Mouse (Mus musculus): ENCODE results near the gene Sprr2f. TPM values are rescaled to one million over a fixed set of nuclear protein-coding genes. Genes with fewer than 3 reads are reported as not detected.

Gene Sprr2f
- polyA plus RNA-seq (2012; rRNA removed): 72.6 and 147 TPM in 2 replicates

DNA sequence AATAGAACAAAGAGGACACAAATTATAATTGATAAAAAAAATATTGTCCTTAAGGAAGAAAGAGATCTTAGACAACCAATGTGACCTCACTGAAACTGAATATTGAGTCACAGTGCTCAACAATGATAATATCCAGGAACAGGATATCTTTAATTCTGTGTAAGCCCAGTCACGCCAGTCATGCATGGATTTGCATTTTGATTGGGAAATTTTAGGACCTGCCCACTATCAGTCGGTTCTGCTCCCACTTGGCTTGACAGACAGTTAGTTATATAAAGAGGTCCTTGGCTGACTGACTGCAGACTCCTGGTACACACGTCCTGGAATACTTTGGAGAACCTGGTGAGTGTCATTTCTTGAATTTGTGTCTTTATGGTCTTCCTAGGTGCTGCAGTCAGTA, at the start of gene Sprr2f:
Gene Sprr2f (plus strand): TSS at position 301 of the 400 bp plus-strand sequence.

DNA sequence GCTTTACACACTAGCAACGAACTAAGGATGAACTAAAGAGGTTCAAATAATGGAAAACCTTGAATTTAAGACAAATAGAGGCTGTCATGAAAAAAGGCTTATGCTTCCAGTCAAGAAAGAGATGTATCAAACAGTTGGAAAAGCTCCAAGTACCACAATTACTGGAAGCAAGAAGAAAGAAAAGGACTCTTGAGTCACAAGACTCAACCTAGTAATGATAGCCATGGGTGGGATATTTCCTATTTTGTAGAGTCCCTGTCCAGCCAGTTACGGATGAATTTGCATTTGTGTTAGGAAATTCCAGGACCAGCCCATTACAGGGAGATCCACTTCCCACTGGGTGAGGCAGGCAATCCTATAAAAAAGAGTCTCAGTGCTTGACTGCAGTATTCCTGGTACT, 48.7 kb upstream of the Sprr2f start, which contains the start of gene Sprr2b:
Gene Sprr2b (plus strand): TSS at position 301 of the 400 bp plus-strand sequence.

DNA sequence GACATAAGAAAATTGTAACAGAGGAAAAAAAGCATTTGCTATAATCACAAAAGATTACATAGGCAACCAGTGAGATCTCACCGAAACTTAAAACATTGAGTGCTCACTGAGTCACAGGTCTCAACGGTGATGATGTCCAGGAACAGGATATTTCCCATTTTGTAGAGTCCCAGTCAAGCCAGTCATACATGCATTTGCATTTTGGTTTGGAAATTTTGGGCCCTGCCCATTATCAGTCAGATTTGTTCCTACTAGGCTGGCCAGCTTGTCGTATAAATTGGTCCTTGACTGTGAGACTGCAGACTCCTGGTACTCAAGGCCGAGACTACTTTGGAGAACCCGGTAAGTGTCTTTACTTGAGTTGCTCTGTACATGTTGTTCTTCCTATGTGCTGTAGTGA, 26.1 kb upstream of the Sprr2f start, which contains the start of gene Sprr2d:
Gene Sprr2d (plus strand): TSS at position 301 of the 400 bp plus-strand sequence.

DNA sequence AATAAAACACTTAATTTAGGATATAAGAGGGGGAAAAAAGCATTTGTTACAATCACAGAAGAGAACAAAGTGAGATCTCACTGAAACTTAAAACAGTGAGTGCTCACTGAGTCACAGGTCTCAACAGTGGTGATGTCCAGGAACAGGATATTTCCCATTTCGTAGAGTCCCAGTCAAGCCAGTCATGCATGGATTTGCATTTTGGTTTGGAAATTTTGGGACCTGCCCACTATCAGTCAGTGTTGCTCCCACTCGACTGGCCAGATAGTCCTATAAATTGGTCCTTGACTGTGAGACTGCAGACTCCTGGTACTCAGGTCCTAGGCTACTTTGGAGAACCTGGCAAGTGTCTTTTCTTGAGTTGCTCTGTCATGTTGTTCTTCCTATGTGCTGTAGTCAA, 13.1 kb upstream of the Sprr2f start, which contains the start of gene Sprr2e:
Gene Sprr2e (plus strand): TSS at position 301 of the 400 bp plus-strand sequence.

DNA sequence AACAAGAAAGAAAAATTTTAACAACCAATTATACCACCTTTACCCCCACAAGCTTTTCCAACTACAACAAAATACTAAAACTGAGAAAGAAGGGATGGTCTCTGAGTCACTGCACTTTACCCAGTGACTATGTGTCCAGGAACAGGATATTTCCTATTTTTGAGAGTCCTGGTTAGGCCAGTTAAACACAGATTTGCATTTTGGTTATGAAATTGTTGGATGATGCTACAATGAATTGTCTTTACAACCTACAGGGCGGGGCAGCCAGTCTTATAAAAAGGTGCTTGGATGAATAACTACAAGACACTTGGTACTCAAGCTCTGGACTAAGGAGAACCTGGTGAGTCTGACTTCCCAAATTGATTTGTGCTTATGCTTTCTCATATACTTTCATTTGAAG, 20.4 kb downstream of the Sprr2f start, which contains the start of gene Sprr2h:
Gene Sprr2h (plus strand): TSS at position 301 of the 400 bp plus-strand sequence.

DNA sequence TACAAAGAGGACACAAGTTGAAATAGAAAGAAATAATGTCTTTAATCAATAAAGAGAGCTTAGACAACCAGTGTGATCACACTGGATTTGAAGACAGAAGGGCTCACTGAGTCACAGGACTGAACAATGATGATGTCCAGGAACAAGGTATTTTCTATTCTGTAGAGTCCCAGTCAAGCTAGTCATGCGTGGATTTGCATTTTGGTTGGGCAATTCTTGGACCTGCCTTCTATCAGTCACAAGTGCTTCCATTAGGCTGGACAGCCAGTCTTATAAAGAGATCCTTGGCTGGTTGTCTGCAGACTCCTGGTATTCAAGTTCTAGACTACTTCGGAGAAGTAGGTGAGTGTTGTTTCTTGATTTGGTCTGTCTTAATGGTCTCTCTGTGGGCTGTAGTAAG, 42.7 kb downstream of the Sprr2f start, which contains the start of gene Sprr2i:
Gene Sprr2i (plus strand): TSS at position 301 of the 400 bp plus-strand sequence.

Other genes starting within 250 kb of the Sprr2f start
- gene Prr9, start 241.2 kb upstream of the Sprr2f start, polyA plus RNA-seq (2012; rRNA removed): not detected in 2 replicates
- gene Lelp1, start 222.4 kb upstream of the Sprr2f start, polyA plus RNA-seq (2012; rRNA removed): not detected in 2 replicates
- 0.06 TPM in 1 of 2 replicates, not detected in the other for gene Sprr2a1, start 149.4 kb upstream of the Sprr2f start, polyA plus RNA-seq (2012; rRNA removed)
- 51.3 and 98.3 TPM in 2 replicates for gene Sprr2a2, start 149.3 kb upstream of the Sprr2f start, polyA plus RNA-seq (2012; rRNA removed)
- gene Sprr2a3, start 79.8 kb upstream of the Sprr2f start, polyA plus RNA-seq (2012; rRNA removed): 3.7 and 6.8 TPM in 2 replicates
- gene Sprr2b, start 48.6 kb upstream of the Sprr2f start, polyA plus RNA-seq (2012; rRNA removed): 0.78 and 6.6 TPM in 2 replicates
- gene Sprr2d, start 26.0 kb upstream of the Sprr2f start, polyA plus RNA-seq (2012; rRNA removed): 0.73 and 0.80 TPM in 2 replicates
- 0.26 and 0.29 TPM in 2 replicates for gene Sprr2e, start 13.0 kb upstream of the Sprr2f start, polyA plus RNA-seq (2012; rRNA removed)
- not detected in 2 replicates for gene Sprr2h, start 20.5 kb downstream of the Sprr2f start, polyA plus RNA-seq (2012; rRNA removed)
- gene Sprr2i, start 42.8 kb downstream of the Sprr2f start, polyA plus RNA-seq (2012; rRNA removed): not detected in 2 replicates
- gene Sprr2j-ps, start 52.9 kb downstream of the Sprr2f start, polyA plus RNA-seq (2012; rRNA removed): not detected in 2 replicates
- gene Gm9774, start 64.2 kb downstream of the Sprr2f start, polyA plus RNA-seq (2012; rRNA removed): 7.6 and 8.8 TPM in 2 replicates
- not detected in 2 replicates for gene Sprr2k, start 67.4 kb downstream of the Sprr2f start, polyA plus RNA-seq (2012; rRNA removed)
- gene Sprr1b, start 73.6 kb downstream of the Sprr2f start, polyA plus RNA-seq (2012; rRNA removed): not detected in 2 replicates
- 0.25 TPM in 1 of 2 replicates, not detected in the other for gene Sprr3, start 93.5 kb downstream of the Sprr2f start, polyA plus RNA-seq (2012; rRNA removed)
- gene Sprr1a, start 120.7 kb downstream of the Sprr2f start, polyA plus RNA-seq (2012; rRNA removed): 1.1 and 13.1 TPM in 2 replicates
- gene Sprr4, start 135.3 kb downstream of the Sprr2f start, polyA plus RNA-seq (2012; rRNA removed): not detected in 2 replicates
- not detected in 2 replicates for gene 2310046K23Rik, start 169.3 kb downstream of the Sprr2f start, polyA plus RNA-seq (2012; rRNA removed)
- gene Ivl, start 208.5 kb downstream of the Sprr2f start, polyA plus RNA-seq (2012; rRNA removed): not detected in 2 replicates
- not detected in 2 replicates for gene Smcp, start 223.8 kb downstream of the Sprr2f start, polyA plus RNA-seq (2012; rRNA removed)
- gene 2210017I01Rik, start 242.3 kb downstream of the Sprr2f start, polyA plus RNA-seq (2012; rRNA removed): not detected in 2 replicates

All from ovary, adult 2 months (tissue).